Mouse (Mus musculus) gastrocnemius, postnatal 14 days (tissue): ENCODE measurements around the gene Stard3. TPM values are rescaled to one million over a fixed set of nuclear protein-coding genes. Genes with fewer than 3 reads are reported as not detected.

Source experiments
- DNase-seq: peaks from one replicate; pipeline ENCODE4 v3.0.0; 2021; ENCODE audit warnings: mixed read lengths
- intact Hi-C: fragments of 180-260 bp; cut with DNase I; formaldehyde crosslinking; loops from one replicate; pipeline ENCODE4 v1.15.1; 2025; ENCODE audit warnings: low total_unique reads
- total RNA-seq, 2 experiments: library from RNA; stranded (reverse); gene quantifications; 2 replicates each; pipeline ENCODE4 v1.2.3; 2021

Gene Stard3
- total RNA-seq, 2 experiments from 2014 or later: 7.3 to 9.4 TPM

DNA sequence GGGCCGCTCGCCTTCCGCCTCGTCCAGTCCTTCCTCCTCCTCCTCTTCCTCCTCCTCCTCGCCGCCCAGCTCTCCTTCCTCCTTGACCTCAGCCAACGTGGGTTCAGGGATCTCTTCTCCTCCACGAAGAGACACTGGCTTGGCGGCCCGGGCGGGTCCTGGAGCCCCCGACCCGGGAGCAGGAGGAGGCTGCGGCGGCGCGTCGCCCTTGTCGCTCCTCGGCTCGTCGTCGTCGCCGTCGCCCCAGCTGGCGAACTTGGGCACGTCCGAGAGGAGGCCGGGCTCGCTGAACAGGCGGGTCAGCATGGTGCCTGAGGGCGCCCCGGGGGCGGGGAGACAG lies 30.2 kb upstream of the Stard3 start:
- intact Hi-C loops: no loop called here

DNA sequence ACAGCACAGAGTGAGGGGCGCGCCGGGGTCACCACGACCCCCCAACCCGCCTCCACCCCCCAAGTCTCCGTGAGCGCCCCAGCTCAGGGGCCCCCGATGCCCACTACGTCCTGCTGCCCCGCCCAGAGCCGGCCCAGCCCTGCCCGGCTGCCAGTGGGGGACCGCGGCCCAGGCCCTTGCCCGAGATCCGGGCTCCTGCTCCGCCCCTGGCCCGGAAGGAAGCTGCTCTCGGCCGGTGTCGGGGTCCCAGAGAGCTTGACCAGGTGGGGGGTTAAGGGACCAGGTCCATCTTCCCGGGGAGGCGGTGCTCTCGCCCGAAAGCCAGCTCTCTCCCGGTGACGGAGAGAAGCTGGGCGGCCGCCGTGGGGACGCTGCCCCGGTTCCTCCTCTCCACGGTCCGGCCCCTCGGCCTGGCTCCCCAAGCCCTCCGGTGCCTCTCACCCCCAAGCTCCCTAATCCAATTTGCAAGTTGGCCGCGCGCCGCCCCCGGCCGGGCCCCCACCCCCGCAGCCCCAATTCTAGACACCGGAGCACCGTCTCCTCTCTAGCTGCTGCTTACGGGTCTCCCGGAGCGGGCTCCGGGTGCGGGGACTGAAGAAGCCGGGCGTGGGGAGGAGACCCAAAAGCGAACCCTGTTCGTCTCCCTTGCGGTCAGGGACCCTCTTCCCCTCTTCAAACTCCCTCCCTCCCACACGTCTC lies 29.6 kb upstream of the Stard3 start:
- no peak for DNase-seq
- intact Hi-C loops: no loop called here

More for the DNA sequence above, 30.2 kb upstream of the Stard3 start:
- no peak for DNase-seq

DNA sequence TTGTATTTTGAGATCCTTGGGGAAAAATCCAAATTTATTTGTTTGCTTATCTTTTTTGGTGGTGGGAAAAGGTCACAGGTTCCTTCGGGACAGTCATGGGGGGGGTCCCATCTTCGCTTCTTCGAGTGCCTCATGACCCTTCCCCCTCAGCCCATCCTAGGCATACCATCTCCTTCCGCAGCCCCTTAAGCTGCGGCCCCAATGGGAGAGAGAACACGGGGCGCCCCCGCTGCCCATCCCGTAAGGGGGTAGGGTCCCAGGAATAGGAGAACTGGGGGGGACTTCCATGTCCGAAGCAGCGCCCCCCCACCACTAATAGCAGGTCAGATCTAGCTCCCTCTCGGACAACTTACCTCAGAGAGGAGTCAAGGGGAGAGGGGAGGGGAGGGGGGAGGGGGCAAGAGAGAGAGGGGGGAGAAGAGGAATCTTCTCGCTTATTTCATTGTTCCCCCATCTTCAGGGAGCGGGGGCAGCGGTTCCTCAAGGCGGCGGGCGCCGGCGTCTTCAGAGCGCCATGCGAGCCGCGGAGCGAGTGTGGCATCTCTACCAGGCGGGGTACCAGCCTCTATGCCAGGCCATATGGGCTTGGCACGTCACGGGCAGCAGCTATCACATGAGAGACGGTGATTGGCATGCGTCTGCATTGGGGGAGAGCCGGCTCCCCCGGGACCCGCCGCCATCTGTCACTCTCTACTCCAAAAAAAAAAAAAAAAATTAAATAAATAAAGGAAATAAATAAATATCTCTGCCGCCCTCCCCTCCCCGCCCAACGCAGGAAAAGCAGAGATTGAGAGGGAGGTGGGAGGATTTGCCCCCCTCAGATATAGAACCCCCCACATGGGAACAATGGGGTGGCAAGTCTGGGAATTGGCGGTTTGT lies 28.8 kb upstream of the Stard3 start, which contains the start of gene Neurod2:
TSS of gene Neurod2 (minus strand) at position 568 of the 879 bp plus-strand sequence.
- no peak for DNase-seq
- intact Hi-C loops: no loop called here

DNA sequence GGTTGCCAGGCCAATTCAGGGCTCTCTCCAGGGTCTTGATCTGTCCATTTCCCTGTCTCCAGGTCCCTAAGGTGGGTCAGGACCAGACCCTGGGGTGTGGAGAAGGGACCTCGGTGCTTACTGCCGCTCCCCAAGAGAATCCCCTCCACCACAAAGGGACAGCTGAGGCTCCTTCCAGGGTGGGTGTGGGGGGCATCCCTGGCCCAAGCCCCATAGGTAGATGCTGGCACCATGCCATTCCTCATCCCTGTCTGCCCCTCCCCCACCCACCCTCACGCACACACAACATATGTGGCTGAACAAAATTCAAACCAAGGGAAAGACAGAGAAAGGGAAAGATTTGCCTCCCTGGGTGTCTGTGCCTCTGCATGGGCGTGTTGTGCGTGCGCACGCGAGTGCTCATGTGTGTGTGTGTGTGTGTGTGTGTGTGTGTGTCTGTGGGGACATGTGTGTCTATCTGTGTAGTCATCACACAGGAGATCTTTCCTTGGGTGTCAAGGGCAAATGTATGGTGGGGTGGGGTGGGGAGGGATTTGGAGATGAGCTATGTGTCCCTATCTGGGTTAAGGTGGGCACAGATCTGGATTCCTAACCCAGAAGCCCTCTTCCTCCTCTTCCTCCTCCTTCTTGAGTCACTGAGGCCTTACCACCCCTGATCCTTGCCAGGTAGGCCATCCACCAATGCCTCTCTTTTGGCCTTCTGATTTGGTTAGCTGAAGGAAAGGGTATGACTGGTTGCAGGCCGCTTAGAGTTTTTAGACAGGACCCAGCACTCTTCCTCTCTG lies 28.0 kb upstream of the Stard3 start:
- intact Hi-C loops: no loop called here

DNA sequence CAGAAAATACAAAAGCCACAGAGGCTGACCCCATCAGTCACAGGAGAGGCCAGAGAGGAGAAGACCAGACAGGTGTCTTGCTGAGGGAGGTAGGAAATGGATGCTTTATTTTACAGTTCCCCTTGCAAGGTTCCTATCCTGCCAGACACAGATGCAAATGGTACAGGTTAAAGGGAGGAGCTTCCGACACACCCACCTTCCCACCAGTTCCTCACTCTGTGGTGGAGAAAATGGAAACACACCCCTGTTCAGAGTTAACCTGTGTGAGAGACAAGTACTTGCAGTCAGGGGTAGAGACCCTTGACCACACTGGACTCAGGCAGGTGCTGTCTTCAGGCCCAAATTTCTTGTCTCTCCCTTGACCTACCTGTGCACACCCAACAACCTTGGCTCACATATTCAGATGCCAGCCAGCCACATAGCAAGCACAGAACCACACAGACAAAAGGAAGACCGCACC lies 27.4 kb upstream of the Stard3 start:
- no peak for DNase-seq
- intact Hi-C loops: no loop called here

More for the DNA sequence above, 28.0 kb upstream of the Stard3 start:
- no peak for DNase-seq

DNA sequence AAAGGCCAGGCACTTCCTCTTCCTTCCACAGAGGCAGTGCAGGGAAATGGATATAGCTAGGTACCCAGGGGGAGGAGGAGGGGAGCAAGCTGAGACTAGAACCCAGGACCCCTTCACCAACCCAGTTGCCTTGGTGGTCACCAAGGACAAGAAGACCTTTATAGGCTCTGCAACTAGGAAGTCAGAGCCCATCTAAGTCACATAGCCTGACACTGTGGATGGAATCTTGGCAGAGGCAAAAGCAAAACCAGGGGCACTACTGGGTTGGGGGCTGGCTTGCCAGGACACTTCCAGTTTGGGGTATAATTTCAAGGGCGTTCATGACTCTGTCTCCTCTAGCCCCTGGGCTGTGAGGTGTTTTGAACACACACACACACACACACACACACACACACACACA lies 26.8 kb upstream of the Stard3 start:
- DNase-seq: no peak
- intact Hi-C loops: no loop called here

DNA sequence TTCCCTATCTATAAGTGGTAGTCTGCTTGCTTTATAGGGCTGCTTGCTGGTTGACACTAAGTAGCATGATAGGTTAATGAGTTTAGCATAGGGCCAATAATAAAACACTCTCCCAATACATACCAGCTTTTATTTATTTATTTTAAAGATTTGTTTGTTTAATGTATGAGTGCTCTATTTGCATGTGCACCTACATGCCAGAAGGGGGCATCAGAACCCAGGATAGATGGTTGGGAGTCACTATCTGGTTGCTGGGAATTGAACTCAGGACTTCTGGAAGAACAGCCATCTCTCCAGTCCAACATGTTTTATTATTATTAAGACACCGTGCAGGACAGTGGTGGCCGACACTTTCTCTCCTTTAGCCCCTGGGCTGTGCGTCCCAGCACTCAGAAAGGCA lies 26.0 kb upstream of the Stard3 start:
- DNase-seq: no peak
- intact Hi-C loops: no loop called here

DNA sequence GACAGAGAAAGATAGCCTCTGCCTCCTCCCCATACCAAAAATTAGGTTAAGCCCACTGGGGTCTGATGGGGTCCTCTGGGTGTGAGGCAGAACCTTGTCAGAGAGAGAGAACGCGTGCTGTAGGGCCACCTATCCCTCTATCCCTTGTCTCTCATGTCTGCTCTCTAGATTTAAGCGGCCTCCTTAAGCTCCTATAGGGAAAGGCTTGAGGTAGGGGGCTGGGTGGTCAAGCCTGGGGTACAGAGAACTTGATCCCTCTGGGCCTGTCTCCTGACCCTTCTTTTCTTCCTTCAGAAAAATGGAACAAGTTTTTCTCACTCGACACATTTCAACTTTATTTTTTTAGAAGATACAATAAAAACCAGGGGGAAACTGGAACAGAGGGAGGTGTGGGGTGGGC lies 25.3 kb upstream of the Stard3 start:
- DNase-seq: no peak
- intact Hi-C loops: no loop called here

DNA sequence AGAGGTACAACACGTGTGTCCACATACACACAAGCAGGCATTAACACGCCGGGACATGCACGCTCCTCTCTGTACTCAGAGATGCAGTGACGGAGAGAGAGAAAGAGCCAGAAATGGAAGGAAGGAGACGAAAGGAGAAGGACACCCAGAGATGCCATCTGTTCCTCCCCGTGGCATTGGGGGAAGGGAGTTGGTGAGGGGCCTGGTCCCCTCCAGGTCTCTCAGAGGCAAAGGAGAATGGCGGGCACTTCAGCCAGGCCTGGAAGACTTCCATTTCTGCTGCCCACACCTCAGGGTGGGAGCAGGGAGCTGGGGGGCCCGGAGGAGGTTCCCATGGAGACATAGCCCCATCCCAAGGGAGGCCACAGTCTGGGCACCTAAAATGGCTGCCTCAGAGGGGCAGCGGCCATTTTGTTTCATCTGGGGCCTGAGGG lies 24.9 kb upstream of the Stard3 start:
- no peak for DNase-seq
- intact Hi-C loops: no loop called here

DNA sequence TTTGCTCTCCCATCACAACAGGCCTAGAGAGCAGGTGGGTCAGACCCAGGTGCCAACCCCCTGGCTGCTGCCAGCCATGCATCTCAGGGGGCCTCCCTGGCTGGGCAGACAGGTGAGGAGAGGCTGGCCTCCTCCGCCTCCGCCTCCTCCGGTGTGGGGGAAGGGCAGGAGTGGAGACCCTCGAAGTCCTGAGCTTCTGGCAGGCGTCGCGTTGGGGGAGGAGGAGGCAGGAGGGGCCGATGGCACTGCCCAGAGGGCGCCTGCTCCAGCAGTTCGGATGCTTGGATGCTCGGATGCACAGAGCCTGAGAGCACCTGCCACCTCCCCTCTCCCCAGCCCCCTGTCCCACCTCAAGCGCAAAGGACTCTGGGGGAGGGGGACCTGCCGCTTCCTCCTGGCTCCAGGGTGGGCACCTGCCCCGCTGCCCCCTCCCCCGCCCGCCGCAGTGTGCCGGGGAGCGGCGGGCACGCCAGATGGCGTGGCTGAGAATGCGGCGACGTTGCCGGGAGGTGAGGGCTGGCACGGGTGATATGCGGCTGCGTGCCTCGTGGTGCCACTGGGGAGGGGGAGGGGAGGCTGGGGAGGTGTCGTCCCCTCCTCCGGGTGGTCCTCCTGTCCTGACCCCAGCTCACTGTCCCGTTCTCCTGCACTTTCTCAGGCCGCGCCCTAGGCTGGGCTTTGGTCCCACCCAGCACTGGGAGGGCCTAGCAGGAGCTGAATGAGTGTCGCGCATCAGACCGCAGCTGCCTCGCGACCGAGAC lies 24.0 kb upstream of the Stard3 start:
- intact Hi-C loops: no loop called here
- DNase-seq: no peak

DNA sequence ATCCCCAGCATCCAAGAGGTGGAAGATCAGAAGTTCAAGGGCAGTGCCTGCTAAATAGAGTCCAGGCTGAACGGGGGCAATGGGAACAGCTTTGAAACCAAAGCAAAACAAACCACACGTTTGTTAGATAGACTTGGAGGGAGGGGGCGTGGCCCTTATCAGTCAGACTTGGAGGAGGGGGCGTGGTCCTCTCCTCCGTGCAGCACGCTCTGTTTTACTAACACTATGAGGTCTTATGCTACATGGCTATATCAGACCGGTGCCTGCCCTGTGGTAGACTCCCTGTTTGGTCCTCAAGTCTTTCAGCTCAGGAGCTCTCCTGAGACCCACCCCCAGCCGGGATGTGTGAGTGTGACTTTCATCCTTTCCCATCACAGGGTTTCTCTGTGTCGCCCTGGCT lies 22.9 kb upstream of the Stard3 start:
- intact Hi-C loops: no loop called here
- no peak for DNase-seq

DNA sequence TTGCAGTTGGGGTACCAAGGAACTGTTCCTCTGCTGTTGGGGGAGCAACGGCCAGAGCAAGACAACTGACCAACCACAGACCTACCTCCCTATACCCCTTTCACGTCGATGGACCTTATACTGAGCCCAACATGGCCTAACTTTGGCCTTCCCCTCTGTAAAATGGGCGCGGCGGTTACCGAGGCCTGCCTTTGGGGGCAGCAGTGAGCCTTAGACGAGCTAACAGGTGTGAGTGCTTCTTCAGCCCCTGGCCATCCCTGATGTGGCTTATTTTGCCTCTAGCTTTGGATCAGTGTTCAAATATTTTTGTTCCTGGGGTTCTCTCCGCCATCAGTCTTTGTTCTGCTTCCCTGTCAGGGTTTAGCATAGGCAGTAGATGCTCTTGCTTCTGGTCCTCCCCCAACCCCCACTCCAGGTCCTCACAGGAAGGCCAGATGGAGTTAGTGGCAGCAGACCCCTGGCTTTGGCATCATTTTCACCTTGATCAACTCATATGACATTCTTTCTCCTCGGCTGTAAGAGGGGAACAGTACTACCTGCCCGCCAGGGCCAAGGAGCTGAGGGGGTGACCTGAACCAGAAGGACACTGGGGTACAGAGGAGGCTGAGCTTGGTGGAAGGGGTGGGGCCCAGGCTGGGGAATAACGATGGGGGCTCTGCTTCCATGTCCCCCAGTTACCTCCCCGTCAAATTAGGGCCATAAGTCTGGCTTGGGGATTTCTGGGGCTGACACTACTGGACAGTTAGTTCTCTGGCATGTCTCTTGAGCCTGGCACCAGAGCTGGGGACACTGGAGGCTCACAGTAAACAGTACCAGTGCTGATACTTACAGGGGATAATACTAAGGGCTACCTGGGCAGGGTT lies 21.7 kb upstream of the Stard3 start:
- DNase-seq: no peak
- intact Hi-C loops: no loop called here

DNA sequence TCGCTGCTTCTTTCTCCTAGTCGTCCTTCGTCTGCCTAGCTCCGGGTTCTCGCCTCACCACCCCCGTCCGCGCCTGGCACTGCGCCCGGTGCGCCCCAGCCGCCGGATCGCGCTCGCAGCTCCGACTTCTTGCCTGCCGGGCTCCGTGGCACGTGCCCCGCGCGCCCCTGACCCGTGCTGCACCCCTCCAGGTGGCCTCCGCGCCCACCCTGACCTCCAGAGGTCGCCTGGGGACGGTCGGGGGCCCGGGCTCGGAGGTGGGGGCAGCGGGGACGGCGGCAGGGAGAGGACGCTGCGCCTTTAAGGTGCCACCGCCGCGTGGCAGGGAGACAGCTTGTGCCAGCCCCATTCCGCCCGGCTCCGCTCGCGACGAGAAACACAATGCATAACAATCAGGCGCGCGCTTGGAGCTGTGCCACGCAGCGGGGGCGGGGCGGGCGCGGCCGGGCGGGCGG lies 19.6 kb upstream of the Stard3 start:
- intact Hi-C loops: no loop called here
- DNase-seq: peak; percentile 41

DNA sequence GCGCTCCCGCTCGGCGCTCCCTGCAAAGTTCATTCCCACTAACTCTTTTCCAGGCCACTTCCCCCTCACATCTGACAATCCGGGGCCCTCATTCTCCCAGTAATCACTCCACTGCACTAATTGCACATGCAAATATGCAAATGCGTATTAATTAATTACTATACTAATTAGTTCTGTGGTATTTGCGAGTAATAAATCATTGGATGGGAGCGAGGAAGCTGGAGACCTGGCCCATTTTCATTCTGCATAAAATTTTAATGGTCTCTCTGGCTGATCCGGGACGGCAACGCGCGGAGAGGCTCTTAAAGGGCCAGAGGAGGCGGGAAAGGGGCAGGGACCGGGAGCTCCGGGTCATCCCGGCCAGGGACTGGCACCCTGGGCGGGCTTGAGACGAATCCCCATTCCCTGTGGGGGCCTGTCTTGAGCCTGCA lies 19.1 kb upstream of the Stard3 start:
- intact Hi-C loops: no loop called here
- no peak for DNase-seq

DNA sequence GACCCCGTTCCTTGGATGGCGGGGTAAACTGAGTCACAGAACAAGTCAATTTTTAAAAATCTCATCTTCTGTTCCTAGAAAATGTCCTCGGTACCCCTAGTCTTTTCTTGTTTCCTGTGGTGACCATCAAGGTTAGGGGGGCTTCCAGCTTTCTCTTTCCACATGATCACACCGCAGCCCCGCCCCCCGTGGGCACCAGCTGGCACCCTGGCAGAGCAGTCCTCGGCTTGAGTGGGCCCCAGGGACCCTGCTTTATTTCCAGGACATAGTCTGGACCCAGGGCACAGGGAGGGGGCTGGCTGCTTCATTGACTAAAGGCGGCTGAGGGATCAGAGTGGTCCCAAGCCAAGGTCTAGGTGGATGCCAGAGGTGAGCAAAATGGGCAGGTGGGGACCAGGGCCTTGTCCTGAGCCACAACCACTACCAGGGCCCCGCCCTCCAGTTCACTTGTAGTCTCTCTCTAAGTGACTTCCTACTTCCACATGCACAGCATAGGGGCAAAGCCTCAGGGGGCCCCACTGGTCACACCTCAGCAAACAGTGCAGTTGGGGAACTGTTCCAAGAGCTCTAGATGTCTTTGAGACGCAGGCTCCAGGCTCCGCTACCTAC lies 18.4 kb upstream of the Stard3 start:
- DNase-seq: no peak
- intact Hi-C loops: loop anchor here (5.0 kb wide), 2 partner anchors 98 to 118 kb away; partner anchors contain the start of gene Mien1

DNA sequence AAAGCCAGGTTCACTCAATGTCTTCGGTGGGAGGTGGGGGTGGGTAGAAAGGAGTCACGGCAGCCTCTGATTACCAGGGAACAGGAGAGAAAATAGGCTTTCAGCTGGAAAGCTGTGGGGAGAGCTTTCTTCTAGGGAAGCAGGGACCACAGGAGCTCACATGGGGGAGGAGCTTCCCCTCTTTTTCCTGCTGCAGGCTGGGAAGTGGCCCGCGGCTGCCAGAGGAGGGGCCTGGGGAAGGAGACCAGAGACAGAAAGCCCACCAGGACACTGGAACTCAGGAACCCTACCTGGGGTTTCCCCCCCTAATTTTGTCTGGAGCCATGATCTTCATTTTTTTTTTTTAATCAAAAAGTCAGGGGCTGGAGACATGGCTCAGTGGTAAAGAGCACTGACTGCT lies 17.6 kb upstream of the Stard3 start:
- no peak for DNase-seq
- intact Hi-C loops: loop anchor here (5.0 kb wide), 2 partner anchors 97 to 117 kb away; partner anchors contain the start of gene Mien1

DNA sequence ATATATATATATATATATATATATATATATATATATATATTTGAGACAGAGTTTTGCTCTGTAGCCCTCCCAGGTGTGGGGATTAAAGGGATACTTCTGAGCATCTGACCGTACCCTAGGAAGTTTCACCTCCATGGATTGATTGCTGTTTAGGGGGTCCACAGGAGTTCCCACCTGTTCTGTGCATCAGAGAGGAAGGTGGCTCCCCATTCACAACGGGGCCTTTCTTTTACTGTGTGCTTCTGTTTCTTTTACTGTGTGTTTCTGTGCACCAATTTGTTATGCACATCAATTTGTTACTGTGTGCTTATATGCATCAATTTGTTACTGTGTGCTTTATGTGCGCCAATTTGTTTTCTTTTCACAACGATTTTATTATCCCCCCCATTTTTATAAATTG lies 17.0 kb upstream of the Stard3 start:
- intact Hi-C loops: loop anchor here (5.0 kb wide), 2 partner anchors 96 to 116 kb away; partner anchors contain the start of gene Mien1
- no peak for DNase-seq
